Mouse (Mus musculus) kidney, adult 9 months (tissue): ENCODE data around the gene Irf3.

Experiments
- DNase-seq: peaks from one replicate; pipeline ENCODE4 v3.0.0; 2022

Irf3 gene

GRCm38 (mm10) chr7:45036702-45037101 lies 39.3 kb downstream of the Irf3 start:
- no peak for DNase-seq

- peak; percentile 73 for DNase-seq
These were observed 40.4 kb downstream of the Irf3 start for GRCm38 (mm10) chr7:45037720-45038361.

GRCm38 (mm10) chr7:45038411-45038810 lies 41.0 kb downstream of the Irf3 start:
- no peak for DNase-seq

- DNase-seq, result no peak
These were observed 43.4 kb downstream of the Irf3 start for GRCm38 (mm10) chr7:45040851-45041250.

GRCm38 (mm10) chr7:45043307-45043706 lies 45.9 kb downstream of the Irf3 start:
- DNase-seq, result no peak

- DNase-seq, result no peak
These were observed 48.3 kb downstream of the Irf3 start for GRCm38 (mm10) chr7:45045741-45046140.

GRCm38 (mm10) chr7:45046853-45047350 lies 49.5 kb downstream of the Irf3 start:
- DNase-seq, result no peak

- DNase-seq, result no peak
These were observed 50.0 kb downstream of the Irf3 start for GRCm38 (mm10) chr7:45047491-45047890.

GRCm38 (mm10) chr7:45048001-45048890 lies 50.8 kb downstream of the Irf3 start:
- no peak for DNase-seq

- DNase-seq, result no peak
These were observed 51.6 kb downstream of the Irf3 start for GRCm38 (mm10) chr7:45048923-45049657.

GRCm38 (mm10) chr7:45050945-45051600 lies 53.6 kb downstream of the Irf3 start:
- DNase-seq, result peak; percentile 75

GRCm38 (mm10) chr7:45051601-45051974 lies 54.1 kb downstream of the Irf3 start:
- no peak for DNase-seq
